Mouse (Mus musculus) stomach, postnatal 0 days (tissue): ENCODE data around the gene Tceal9. TPM values are rescaled to one million over a fixed set of nuclear protein-coding genes. Genes with fewer than 3 reads are reported as not detected.
"Not testable (repeated sequence)": the region's sequence is repeated elsewhere in the genome, so short reads cannot be mapped to it uniquely, and the experiment has no call there.

Experiments used
- ATAC-seq: fragments of 200-750 bp; cut with Nextera tagmentation; 2 replicates; pipeline ENCODE4 v1.8.0; 2017; ENCODE audit not compliant: low FRiP score, low TSS enrichment
- DNase-seq: peaks from one replicate; pipeline ENCODE4 v3.0.0-alpha.2; 2016; ENCODE audit warnings: low spot score
- H3K27ac ChIP-seq: fragments of 300-500 bp; sonication (generic); replicated peaks from 2 replicates; pipeline ENCODE4 v1.5.1; 2014; ENCODE audit warnings: mild to moderate bottlenecking, control low read depth
- H3K27me3 ChIP-seq: fragments of 300-500 bp; sonication (generic); 2 replicates; pipeline ENCODE4 v1.6.1; 2014; ENCODE audit warnings: low read length; ENCODE audit not compliant: control insufficient read depth, insufficient read depth
- H3K36me3 ChIP-seq: fragments of 300-500 bp; sonication (generic); 2 replicates; pipeline ENCODE4 v1.6.1; 2014; ENCODE audit warnings: low read length, mixed read lengths; ENCODE audit not compliant: control insufficient read depth, insufficient read depth
- H3K4me1 ChIP-seq: fragments of 300-500 bp; sonication (generic); replicated peaks from 2 replicates; pipeline ENCODE4 v1.6.1; 2014; ENCODE audit warnings: antibody characterized with exemption; ENCODE audit not compliant: control insufficient read depth, insufficient read depth
- H3K4me2 ChIP-seq: fragments of 300-500 bp; sonication (generic); replicated peaks from 2 replicates; pipeline ENCODE4 v1.6.1; 2014; ENCODE audit warnings: low read depth, mild to moderate bottlenecking, control low read depth, moderate library complexity
- H3K4me3 ChIP-seq: fragments of 300-500 bp; sonication (generic); 2 replicates; pipeline ENCODE4 v1.5.1; 2014; ENCODE audit warnings: low read depth, low read length, control low read depth
- H3K9ac ChIP-seq: fragments of 300-500 bp; sonication (generic); 2 replicates; pipeline ENCODE4 v1.6.1; 2014; ENCODE audit warnings: mild to moderate bottlenecking, low read length, control low read depth, mixed read lengths
- H3K9me3 ChIP-seq: fragments of 300-500 bp; sonication (generic); 2 replicates; pipeline ENCODE4 v1.6.1; 2016; ENCODE audit warnings: low read length; ENCODE audit not compliant: control insufficient read depth
- CTCF ChIP-seq: IDR thresholded peaks from 2 replicates; pipeline ENCODE4 v1.5.1; 2016; ENCODE audit warnings: antibody characterized with exemption, low read depth, mild to moderate bottlenecking, moderate library complexity
- EP300 ChIP-seq: optimal IDR thresholded peaks from 2 replicates; pipeline ENCODE3; 2016; ENCODE audit warnings: antibody characterized with exemption
- WGBS: fragments of 180-500 bp; shearing (Covaris S2); extraction: QIAGEN DNeasy Blood & Tissue Kit; methylation state at CpG from one replicate; pipeline ENCODE4 v1.1.7; 2014; 5-methylcytosine and 5-hydroxymethylcytosine counted together
- polyA plus RNA-seq: library from polyadenylated mRNA; unstranded; fragments of >200 nt; fragmentation: Nextera tagmentation; extraction: Ambion mirVana; gene quantifications from 2 replicates; pipeline ENCODE4 v1.2.1, GENCODE M21; 2015

Gene Tceal9
- polyA plus RNA-seq, 1 experiment from 2014 or later = 344 TPM

GRCm38 (mm10) chrX:136268173-136268572 lies 23.3 kb downstream of the Tceal9 start:
- Histone ChIP-seq H3K27ac (no peak overlapping the region), H3K4me3 (no peak overlapping the region), H3K4me2 (no peak overlapping the region), H3K9ac (no peak overlapping the region), H3K4me1 (no peaks in the 10 kb centered on the region), H3K27me3 (no peaks in the 10 kb centered on the region), H3K36me3 (no peaks in the 10 kb centered on the region), H3K9me3 (no peaks in the 10 kb centered on the region)
- 51% methylated on average over 4 of the region's 4 CpGs for WGBS
- DNase-seq (no peak), ATAC-seq (no peak)
- no peak for TF ChIP-seq CTCF
- no peak for TF ChIP-seq EP300

- 64% methylated on average over 4 of the region's 30 CpGs for WGBS
These were observed 25.0 kb downstream of the Tceal9 start, which contains the start of gene Bex3 for GRCm38 (mm10) chrX:136269743-136270392. Gene Bex3, plus strand, starts transcription at chrX:136270253.

GRCm38 (mm10) chrX:136270393-136271111 lies 25.7 kb downstream of the Tceal9 start:
- not testable (repeated sequence) for H3K36me3 ChIP-seq, H3K27ac ChIP-seq, H3K4me1 ChIP-seq, H3K27me3 ChIP-seq, H3K9me3 ChIP-seq
- peak; percentile 15 for DNase-seq
- ATAC-seq = peak; percentile 64
- Histone ChIP-seq H3K4me3 (peak overlapping the region; percentile 40), H3K4me2 (peak overlapping the region; percentile 35; the same call in 1 of the 2 replicates), H3K9ac (0 out of 2 replicates have a peak overlapping the region, but pooled peaks have one; percentile 18)
- 21% methylated on average over 13 of the region's 60 CpGs for WGBS

More at GRCm38 (mm10) chrX:136269743-136270392, 25.0 kb downstream of the Tceal9 start, which contains the start of gene Bex3:
- not testable (repeated sequence) for H3K27me3 ChIP-seq, DNase-seq, H3K27ac ChIP-seq, H3K36me3 ChIP-seq, H3K9me3 ChIP-seq, H3K4me1 ChIP-seq
- H3K4me3 ChIP-seq = peak within 1 kb of the TSS; percentile 40
- ATAC-seq = peak; percentile 94
- 0 out of 2 replicates have a peak within 1 kb of the TSS, but pooled peaks have one; percentile 18 for H3K9ac ChIP-seq
- H3K4me2 ChIP-seq = peak within 1 kb of the TSS; percentile 35; the same call in 1 of the 2 replicates

- Histone ChIP-seq H3K4me3 (no peak overlapping the region), H3K27ac (no peak overlapping the region), H3K9me3 (no peaks in the 10 kb centered on the region), H3K9ac (no peak overlapping the region), H3K4me2 (no peak overlapping the region), H3K4me1 (no peaks in the 10 kb centered on the region), H3K27me3 (no peaks in the 10 kb centered on the region), H3K36me3 (no peaks in the 10 kb centered on the region)
- ATAC-seq (no peak), DNase-seq (no peak)
- 20% methylated on average over 3 of the region's 3 CpGs for WGBS
- TF ChIP-seq CTCF (no peak), EP300 (no peak)
These were observed 29.7 kb downstream of the Tceal9 start for GRCm38 (mm10) chrX:136274542-136274941.

GRCm38 (mm10) chrX:136275386-136275785 lies 30.5 kb downstream of the Tceal9 start:
- TF ChIP-seq EP300 = no peak
- no peak for TF ChIP-seq CTCF
- no peaks in the 10 kb centered on the region for H3K27me3 ChIP-seq
- H3K27ac ChIP-seq = no peak overlapping the region
- H3K9me3 ChIP-seq = no peaks in the 10 kb centered on the region
- H3K4me2 ChIP-seq = no peak overlapping the region
- ATAC-seq (no peak), DNase-seq (no peak)
- H3K4me3 ChIP-seq = no peak overlapping the region
- H3K9ac ChIP-seq = no peak overlapping the region
- WGBS = 46% methylated on average over 3 of the region's 3 CpGs
- H3K4me1 ChIP-seq = no peaks in the 10 kb centered on the region
- no peaks in the 10 kb centered on the region for H3K36me3 ChIP-seq

GRCm38 (mm10) chrX:136277577-136277976 lies 32.7 kb downstream of the Tceal9 start:
- 85% methylated on average over 7 of the region's 7 CpGs for whole genome bisulfite sequencing
- H3K4me3 ChIP-seq = no peak overlapping the region
- H3K9ac ChIP-seq = no peak overlapping the region
- H3K4me1 ChIP-seq = no peaks in the 10 kb centered on the region
- no peaks in the 10 kb centered on the region for H3K9me3 ChIP-seq
- no peak for TF ChIP-seq CTCF
- TF ChIP-seq EP300 = no peak
- H3K27me3 ChIP-seq = no peaks in the 10 kb centered on the region
- no peaks in the 10 kb centered on the region for H3K36me3 ChIP-seq
- no peak for ATAC-seq
- H3K4me2 ChIP-seq = no peak overlapping the region
- DNase-seq = no peak
- H3K27ac ChIP-seq = no peak overlapping the region
